Mouse (Mus musculus): Measurements from ENCODE around the gene Zfp458. TPM values are rescaled to one million over a fixed set of nuclear protein-coding genes. Genes with fewer than 3 reads are reported as not detected.
A peak's percentile ranks its signal among the peaks of the same experiment; 100 is the strongest.
"Not testable (repeated sequence)": the region's sequence is repeated elsewhere in the genome, so short reads cannot be mapped to it uniquely, and the experiment has no call there.

Zfp458 gene
- 1.5 and 2.0 TPM in 2 replicates for polyA plus RNA-seq (2016; fragmentation: Nextera tagmentation; extraction: Ambion mirVana)

GRCm38 (mm10) chr13:67278314-67278713, at the start of gene Zfp458:
Zfp458 (minus strand) TSS chr13:67278466.
- 52% methylated on average over 7 of the region's 7 CpGs for WGBS

DNA sequence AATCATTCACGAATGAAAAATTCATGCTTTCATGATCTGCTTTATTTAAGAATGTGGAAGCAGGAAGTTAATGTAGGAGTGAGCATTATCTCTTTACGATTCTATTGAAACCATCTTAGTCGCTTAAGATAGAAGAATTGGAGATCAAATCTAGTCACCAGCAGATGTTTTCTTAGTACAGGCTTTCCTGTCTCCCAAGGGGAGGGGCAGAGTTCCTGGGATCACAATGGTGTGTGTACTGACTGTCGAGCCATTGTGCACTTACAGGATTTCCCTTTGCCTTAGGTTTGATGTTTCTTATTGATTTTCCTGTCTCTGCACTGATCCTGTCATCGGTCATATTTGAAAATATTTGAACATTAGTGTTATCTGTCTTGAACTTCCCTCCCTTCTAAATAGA, 28.5 kb upstream of the Zfp458 start:
- no peaks in the 10 kb centered on the region for H3K36me3 ChIP-seq
- peak overlapping the region; percentile 75 for H3K4me3 ChIP-seq
- peaks cover 7% of the 10 kb centered on the region; the same call in 1 of the 2 replicates for H3K4me1 ChIP-seq (replicated peaks)
- DNase-seq (ENCODE audit: low spot score): no peak
- H3K27me3 ChIP-seq (ENCODE audit: insufficient read depth, poor library complexity, severe bottlenecking): no peaks in the 10 kb centered on the region
- 35% methylated on average over 5 of the region's 5 CpGs for WGBS
- 0 out of 2 replicates have a peak, but pooled peaks cover 3% of the 10 kb centered on the region for H3K9me3 ChIP-seq
- peak overlapping the region; percentile 84 for H3K27ac ChIP-seq

More at GRCm38 (mm10) chr13:67278314-67278713, at the start of gene Zfp458:
- no peaks in the 10 kb centered on the region for H3K9me3 ChIP-seq
- H3K27ac ChIP-seq: no peak within 1 kb of the TSS
- H3K4me1 ChIP-seq (replicated peaks): no peaks in the 10 kb centered on the region
- no peaks in the 10 kb centered on the region for H3K36me3 ChIP-seq
- no peak within 1 kb of the TSS for H3K4me3 ChIP-seq
- H3K27me3 ChIP-seq (ENCODE audit: insufficient read depth, poor library complexity, severe bottlenecking): no peaks in the 10 kb centered on the region
- DNase-seq (ENCODE audit: low spot score): no peak

DNA sequence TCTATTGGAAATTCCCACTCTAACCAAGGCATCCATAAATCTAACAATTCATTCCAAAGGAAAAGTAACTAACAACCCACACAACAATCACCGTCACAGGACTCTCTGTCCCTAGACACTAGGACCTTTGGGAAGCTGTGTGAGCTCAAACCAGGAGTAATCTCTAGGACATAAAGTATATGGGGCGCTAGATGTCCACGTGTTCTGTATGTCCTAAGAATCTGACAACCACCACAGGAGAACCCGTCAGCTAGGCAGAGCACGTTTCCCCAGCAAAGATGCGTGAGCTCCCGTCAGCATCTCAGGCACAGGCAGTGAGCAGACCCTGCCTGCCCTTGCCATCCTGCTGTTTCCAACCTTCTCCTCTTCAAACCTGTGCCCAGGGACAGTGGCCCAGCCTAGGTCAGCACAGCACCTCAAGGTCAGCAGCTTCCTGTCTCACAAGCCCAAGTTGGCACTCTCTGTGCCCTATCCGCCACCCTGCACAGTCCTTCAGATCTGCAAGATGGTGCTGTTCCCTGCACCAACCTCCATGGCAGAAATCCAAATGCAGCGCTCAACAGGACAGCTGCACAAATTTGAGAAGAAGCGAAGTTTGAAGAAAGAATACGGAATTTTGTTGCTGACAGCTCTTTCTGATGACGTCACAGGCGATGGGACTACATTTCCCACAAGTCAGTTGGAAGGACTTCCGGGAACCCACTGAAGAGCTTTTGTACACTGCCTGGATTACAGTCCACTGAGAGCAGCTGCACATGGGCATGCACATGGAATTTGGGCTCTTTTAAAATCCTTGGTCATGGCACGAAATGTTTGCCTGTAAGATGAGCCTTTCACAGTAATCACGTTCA, 27.8 kb upstream of the Zfp458 start, which contains the start of gene Zfp457:
Zfp457 (minus strand) TSS at position 664 of the 851 bp plus-strand sequence.
- 11% methylated on average over 16 of the region's 16 CpGs for WGBS
- peak; percentile 84 for DNase-seq (ENCODE audit: low spot score)
- no peaks in the 10 kb centered on the region for H3K9me3 ChIP-seq
- no peaks in the 10 kb centered on the region for H3K36me3 ChIP-seq
- peaks cover 7% of the 10 kb centered on the region; the same call in 1 of the 2 replicates for H3K4me1 ChIP-seq (replicated peaks)
- no peaks in the 10 kb centered on the region for H3K27me3 ChIP-seq (ENCODE audit: insufficient read depth, poor library complexity, severe bottlenecking)
- peak within 1 kb of the TSS; percentile 84 for H3K27ac ChIP-seq
- peak within 1 kb of the TSS; percentile 75 for H3K4me3 ChIP-seq

- DNase-seq (ENCODE audit: low spot score); H3K36me3 ChIP-seq; H3K4me1 ChIP-seq (replicated peaks); H3K27me3 ChIP-seq (ENCODE audit: insufficient read depth, poor library complexity, severe bottlenecking): not testable (repeated sequence)
- WGBS: 53% methylated on average over 8 of the region's 9 CpGs
- peaks cover 12% of the 10 kb centered on the region for H3K9me3 ChIP-seq
- H3K4me3 ChIP-seq: peak overlapping the region; percentile 79
- peak overlapping the region; percentile 85 for H3K27ac ChIP-seq
Observed at GRCm38 (mm10) chr13:67269383-67270065, 8.7 kb downstream of the Zfp458 start.

- H3K27ac ChIP-seq: peak overlapping the region; percentile 85
- peak; percentile 59 for DNase-seq (ENCODE audit: low spot score)
- WGBS: 11% methylated on average over 18 of the region's 18 CpGs
Observed at GRCm38 (mm10) chr13:67268568-67269369, 9.5 kb downstream of the Zfp458 start.

GRCm38 (mm10) chr13:67214015-67214607, 64.2 kb downstream of the Zfp458 start:
- DNase-seq (ENCODE audit: low spot score): no peak
- Histone ChIP-seq H3K9me3 (0 out of 2 replicates have a peak, but pooled peaks cover 3% of the 10 kb centered on the region), H3K4me1 (replicated peaks) (no peaks in the 10 kb centered on the region), H3K36me3 (no peaks in the 10 kb centered on the region), H3K4me3 (no peak overlapping the region), H3K27ac (no peak overlapping the region), H3K27me3 (ENCODE audit: insufficient read depth, poor library complexity, severe bottlenecking) (no peaks in the 10 kb centered on the region)
- WGBS: 63% methylated on average over 4 of the region's 4 CpGs

More at GRCm38 (mm10) chr13:67268568-67269369, 9.5 kb downstream of the Zfp458 start:
- no peaks in the 10 kb centered on the region for H3K27me3 ChIP-seq (ENCODE audit: insufficient read depth, poor library complexity, severe bottlenecking)
- H3K36me3 ChIP-seq: peaks cover 4% of the 10 kb centered on the region; the same call in 1 of the 2 replicates
- H3K4me1 ChIP-seq (replicated peaks): 0 out of 2 replicates have a peak, but pooled peaks cover 7% of the 10 kb centered on the region
- H3K4me3 ChIP-seq: peak overlapping the region; percentile 79
- H3K9me3 ChIP-seq: peaks cover 12% of the 10 kb centered on the region

Other genes starting within 250 kb of the Zfp458 start
- 3.3 and 3.8 TPM in 2 replicates for gene Zfp712, start 217.3 kb downstream of the Zfp458 start, polyA plus RNA-seq (2016; fragmentation: Nextera tagmentation; extraction: Ambion mirVana)
- gene Zfp708, start 180.5 kb downstream of the Zfp458 start, polyA plus RNA-seq (2016; fragmentation: Nextera tagmentation; extraction: Ambion mirVana): 5.7 TPM in 2 replicates
- 2.3 and 2.8 TPM in 2 replicates for gene Gm28557, start 169.9 kb downstream of the Zfp458 start, polyA plus RNA-seq (2016; fragmentation: Nextera tagmentation; extraction: Ambion mirVana)
- gene Rslcan18, start 162.2 kb downstream of the Zfp458 start, polyA plus RNA-seq (2016; fragmentation: Nextera tagmentation; extraction: Ambion mirVana): 0.45 TPM in 1 of 2 replicates, not detected in the other
- gene Zfp759, start 156.8 kb downstream of the Zfp458 start, polyA plus RNA-seq (2016; fragmentation: Nextera tagmentation; extraction: Ambion mirVana): 1.2 and 1.8 TPM in 2 replicates
- 5.5 and 6.0 TPM in 2 replicates for gene Rsl1, start 105.3 kb downstream of the Zfp458 start, polyA plus RNA-seq (2016; fragmentation: Nextera tagmentation; extraction: Ambion mirVana)
- gene Zfp455, start 84.0 kb downstream of the Zfp458 start, polyA plus RNA-seq (2016; fragmentation: Nextera tagmentation; extraction: Ambion mirVana): 0.78 and 0.97 TPM in 2 replicates
- 0.27 and 0.52 TPM in 2 replicates for gene Zfp457, start 28.0 kb upstream of the Zfp458 start, polyA plus RNA-seq (2016; fragmentation: Nextera tagmentation; extraction: Ambion mirVana)
- gene Zfp595, start 54.1 kb upstream of the Zfp458 start, polyA plus RNA-seq (2016; fragmentation: Nextera tagmentation; extraction: Ambion mirVana): 1.1 and 1.5 TPM in 2 replicates
- not detected in 2 replicates for gene Gm28044, start 82.1 kb upstream of the Zfp458 start, polyA plus RNA-seq (2016; fragmentation: Nextera tagmentation; extraction: Ambion mirVana)
- gene Zfp953, start 82.1 kb upstream of the Zfp458 start, polyA plus RNA-seq (2016; fragmentation: Nextera tagmentation; extraction: Ambion mirVana): 0.68 and 0.69 TPM in 2 replicates
- not detected in 2 replicates for gene Gm28041, start 97.3 kb upstream of the Zfp458 start, polyA plus RNA-seq (2016; fragmentation: Nextera tagmentation; extraction: Ambion mirVana)
- 0.73 and 0.93 TPM in 2 replicates for gene Zfp456, start 97.3 kb upstream of the Zfp458 start, polyA plus RNA-seq (2016; fragmentation: Nextera tagmentation; extraction: Ambion mirVana)
- 3.7 and 5.9 TPM in 2 replicates for gene Zfp429, start 121.4 kb upstream of the Zfp458 start, polyA plus RNA-seq (2016; fragmentation: Nextera tagmentation; extraction: Ambion mirVana)
- gene Zfp459, start 143.0 kb upstream of the Zfp458 start, polyA plus RNA-seq (2016; fragmentation: Nextera tagmentation; extraction: Ambion mirVana): 0.92 and 1.7 TPM in 2 replicates
- gene Zfp874a, start 173.2 kb upstream of the Zfp458 start, polyA plus RNA-seq (2016; fragmentation: Nextera tagmentation; extraction: Ambion mirVana): 5.7 and 7.2 TPM in 2 replicates
- gene Zfp874b, start 205.8 kb upstream of the Zfp458 start, polyA plus RNA-seq (2016; fragmentation: Nextera tagmentation; extraction: Ambion mirVana): 1.4 and 1.5 TPM in 2 replicates
- gene Zfp58, start 222.1 kb upstream of the Zfp458 start, polyA plus RNA-seq (2016; fragmentation: Nextera tagmentation; extraction: Ambion mirVana): 12.9 and 14.2 TPM in 2 replicates
- not detected in 2 replicates for gene Gm26965, start 247.7 kb upstream of the Zfp458 start, polyA plus RNA-seq (2016; fragmentation: Nextera tagmentation; extraction: Ambion mirVana)
- 26.5 and 26.6 TPM in 2 replicates for gene Zfp87, start 247.7 kb upstream of the Zfp458 start, polyA plus RNA-seq (2016; fragmentation: Nextera tagmentation; extraction: Ambion mirVana)

All from hindbrain, embryonic 10.5 days (tissue).